Mouse (Mus musculus) ES-E14 (cell line): ENCODE data around the gene Padi6.

Experiments used
- CHD2 ChIP-seq: IDR thresholded peaks from 2 replicates; pipeline ENCODE4 v1.6.1; 2014; ENCODE audit warnings: mild to moderate bottlenecking, low read depth, low read length, inconsistent platforms
- ZNF384 ChIP-seq: IDR thresholded peaks from 2 replicates; pipeline ENCODE4 v1.6.1; 2012; ENCODE audit warnings: low read depth, low read length, inconsistent platforms

DNA sequence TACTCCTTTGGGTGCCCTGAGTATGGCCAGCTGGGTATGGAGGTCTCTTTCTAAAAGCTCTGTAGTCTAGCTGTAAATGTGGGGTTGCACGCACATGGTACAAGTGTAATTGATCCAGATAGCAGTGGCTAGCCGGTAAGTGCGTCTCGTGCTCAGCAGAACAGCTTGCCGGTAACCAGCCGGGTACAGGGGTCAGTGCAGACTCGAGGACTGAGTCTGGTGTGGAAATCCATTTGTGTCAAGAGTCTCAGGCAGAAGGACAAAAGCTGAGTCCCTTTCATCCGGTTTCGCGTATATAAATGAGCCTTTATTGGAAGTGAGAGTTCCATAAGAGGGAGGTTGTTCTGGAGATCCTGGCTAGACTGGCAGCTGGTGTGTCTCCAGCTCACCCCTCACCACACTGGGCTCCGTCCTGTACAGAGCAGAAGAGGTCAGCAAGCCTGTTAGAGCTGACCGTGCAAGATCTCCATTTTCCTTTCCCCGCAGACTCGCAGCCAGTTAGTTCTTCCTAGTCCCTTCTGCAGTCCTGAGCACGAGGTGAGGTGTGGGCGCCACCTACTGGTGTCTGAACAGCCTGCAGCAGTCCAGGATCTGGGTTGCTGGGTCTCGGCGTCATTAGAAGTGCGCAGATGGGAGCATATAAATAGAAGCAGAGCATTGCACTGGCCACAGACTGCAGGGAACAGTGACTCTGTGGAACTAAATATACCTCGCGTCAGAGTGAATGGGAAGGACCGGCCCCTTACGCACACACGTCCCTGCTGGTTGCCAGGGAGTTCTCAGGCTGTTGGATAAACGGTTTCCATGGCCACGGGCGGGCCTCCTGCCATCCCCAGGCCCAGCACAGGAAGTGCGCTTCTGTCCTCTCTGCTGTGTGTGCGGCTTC is 28.7 kb downstream of the Padi6 start:
- TF ChIP-seq CHD2 = no peak
- no peak for TF ChIP-seq ZNF384
